Mouse (Mus musculus): ENCODE data around the gene Rfc1.

Rfc1 gene

DNA sequence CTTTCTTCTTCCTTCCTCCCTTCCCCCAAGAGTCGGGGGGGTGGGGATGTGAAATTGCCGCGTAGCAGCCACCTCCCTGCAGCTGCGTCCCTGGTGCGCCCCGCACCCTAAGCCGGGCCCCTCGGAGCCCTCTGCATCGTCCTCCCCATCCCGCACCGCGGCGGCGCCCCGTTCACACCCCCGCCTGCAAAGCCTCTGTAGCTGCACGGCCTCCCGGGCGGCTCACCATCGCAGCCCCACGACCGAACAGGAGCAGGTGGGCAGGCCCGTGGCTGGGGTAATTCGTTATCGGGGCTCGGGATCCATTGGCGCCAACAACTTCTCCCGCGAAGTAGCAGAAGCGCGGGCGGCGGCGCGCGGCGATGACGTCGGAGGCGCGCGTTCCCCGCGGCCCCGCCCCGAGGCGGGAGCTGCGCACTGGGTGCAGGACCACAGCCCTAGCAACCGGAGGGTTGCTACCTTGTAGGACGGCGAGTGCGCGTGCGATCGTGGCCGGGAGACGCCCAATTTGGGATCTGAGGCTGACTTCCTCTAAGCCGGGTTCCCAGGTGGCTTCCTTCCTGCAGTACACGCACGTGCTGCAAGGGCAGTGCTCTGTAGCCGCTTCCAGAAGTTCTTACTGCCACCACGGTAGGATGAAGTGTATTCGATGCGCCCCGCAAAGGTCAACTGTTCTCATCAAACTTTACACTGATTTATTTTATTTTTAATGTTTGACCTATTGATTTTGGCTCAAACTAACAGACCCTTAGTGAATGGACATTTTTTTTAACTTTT is at the start of gene Rfc1:
Rfc1 (minus strand) TSS at position 373 of the 777 bp plus-strand sequence.
- DNase-seq (ENCODE audit: low read depth, low spot score) = peak; percentile 98

DNA sequence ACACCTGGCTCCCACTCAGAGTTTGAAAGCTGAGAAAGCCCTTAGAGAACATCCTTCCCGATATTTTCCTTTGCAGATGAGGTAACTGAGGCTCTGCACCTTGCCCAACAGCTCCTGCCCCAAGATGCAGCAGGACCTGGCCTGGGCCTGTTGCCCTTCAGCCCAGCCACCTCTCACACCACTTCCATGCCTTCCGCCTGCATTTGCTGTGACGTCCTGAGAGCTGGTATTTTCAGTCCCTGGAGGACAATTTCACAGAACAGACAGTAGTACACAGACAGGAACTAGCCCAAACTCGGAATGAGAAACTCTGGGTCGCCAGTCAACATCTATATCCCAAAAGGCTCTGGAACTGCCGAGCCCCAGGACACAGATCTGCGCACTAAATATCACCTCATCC is 39.3 kb upstream of the Rfc1 start:
- no peak for DNase-seq (ENCODE audit: low read depth, low spot score)

DNA sequence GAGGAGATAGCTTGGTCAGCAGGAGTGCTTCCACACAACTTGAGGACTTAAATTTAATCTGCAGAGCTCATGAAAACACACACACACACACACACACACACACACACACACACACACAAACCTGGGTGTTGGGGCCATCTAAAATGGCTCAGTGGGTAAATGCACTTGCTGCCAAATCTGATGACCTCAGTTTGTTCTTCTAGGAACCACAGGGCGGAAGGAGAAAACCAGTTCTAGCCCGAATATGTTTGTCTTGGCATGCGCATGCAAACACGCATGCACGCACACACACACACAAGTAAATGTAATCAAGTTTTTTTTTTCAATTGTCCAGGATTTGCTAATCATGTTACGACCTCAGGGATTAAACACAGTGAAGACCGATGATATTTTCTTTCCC is 36.1 kb upstream of the Rfc1 start:
- no peak for DNase-seq (ENCODE audit: low read depth, low spot score)

GRCm38 (mm10) chr5:65367837-65368236 is 32.4 kb upstream of the Rfc1 start:
- no peak for DNase-seq (ENCODE audit: low read depth, low spot score)

GRCm38 (mm10) chr5:65357771-65358170 is 22.3 kb upstream of the Rfc1 start:
- no peak for DNase-seq (ENCODE audit: low read depth, low spot score)

GRCm38 (mm10) chr5:65356851-65357250 is 21.4 kb upstream of the Rfc1 start:
- DNase-seq (ENCODE audit: low read depth, low spot score) = no peak

- peak; percentile 83 for DNase-seq (ENCODE audit: low read depth, low spot score)
Observed at GRCm38 (mm10) chr5:65354985-65355384, 19.5 kb upstream of the Rfc1 start.

- no peak for DNase-seq (ENCODE audit: low read depth, low spot score)
Observed at GRCm38 (mm10) chr5:65354097-65354496, 18.6 kb upstream of the Rfc1 start.

DNA sequence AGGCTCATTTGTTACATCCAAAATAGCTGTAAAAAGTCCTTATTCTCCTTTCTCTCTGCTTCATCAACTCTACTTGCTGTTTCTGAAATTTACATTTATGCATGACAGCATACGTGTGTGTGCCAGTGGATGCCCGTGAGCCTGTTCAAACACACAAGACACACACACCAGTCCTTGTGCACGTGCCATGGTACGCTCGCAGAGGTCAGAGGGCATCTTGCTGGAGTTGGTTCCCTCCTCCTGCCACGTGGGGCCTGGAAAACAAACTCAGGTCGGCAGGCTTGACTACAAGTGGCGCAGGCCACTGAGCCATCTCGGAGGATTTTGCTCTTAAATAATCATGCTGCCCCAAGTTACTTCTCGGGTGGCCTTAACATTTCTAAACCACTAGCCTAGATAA is 15.0 kb upstream of the Rfc1 start:
- DNase-seq (ENCODE audit: low read depth, low spot score) = no peak

DNA sequence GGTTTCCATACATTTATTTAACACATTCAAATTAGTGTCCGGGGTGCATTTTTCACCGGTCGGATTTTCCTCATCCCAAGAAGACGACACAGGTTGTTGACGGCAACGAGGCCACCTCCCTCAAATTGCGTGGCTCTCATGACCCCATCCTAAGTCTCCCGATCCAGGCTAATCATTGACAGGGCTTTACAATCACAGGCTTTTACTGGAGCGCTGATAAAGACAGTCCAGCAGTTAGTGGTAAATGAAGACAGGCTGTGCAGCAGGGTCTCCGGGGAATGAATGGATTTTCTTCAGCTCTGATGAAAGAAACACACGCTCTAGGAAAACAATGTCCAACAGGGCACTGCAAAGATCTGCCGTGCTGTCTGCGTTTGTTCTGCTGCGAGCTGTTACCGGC is 12.7 kb upstream of the Rfc1 start, which contains the start of gene Klb:
Klb (plus strand) TSS at position 147 of the 400 bp plus-strand sequence.
- no peak for DNase-seq (ENCODE audit: low read depth, low spot score)

GRCm38 (mm10) chr5:65340167-65340566 is 4.7 kb upstream of the Rfc1 start:
- no peak for DNase-seq (ENCODE audit: low read depth, low spot score)

DNA sequence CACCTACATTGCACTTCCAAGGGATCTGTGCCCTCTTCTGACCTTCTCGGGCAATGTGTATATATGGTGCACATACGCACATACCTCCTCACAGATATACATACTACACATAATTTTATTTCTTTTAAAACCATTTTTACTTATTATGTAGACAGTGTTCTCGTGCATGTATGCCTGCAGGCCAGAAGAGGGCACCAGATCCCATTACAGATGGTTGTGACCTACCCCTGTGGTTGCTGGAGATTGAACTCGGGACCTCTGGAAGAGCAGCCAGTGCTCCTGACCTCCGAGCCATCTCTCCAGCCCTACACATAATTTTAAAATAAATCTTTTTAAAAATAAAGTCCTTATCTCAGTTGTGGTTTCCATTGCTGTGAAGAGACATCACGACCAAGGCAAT is 2.9 kb upstream of the Rfc1 start:
- peak; percentile 59 for DNase-seq (ENCODE audit: low read depth, low spot score)

DNA sequence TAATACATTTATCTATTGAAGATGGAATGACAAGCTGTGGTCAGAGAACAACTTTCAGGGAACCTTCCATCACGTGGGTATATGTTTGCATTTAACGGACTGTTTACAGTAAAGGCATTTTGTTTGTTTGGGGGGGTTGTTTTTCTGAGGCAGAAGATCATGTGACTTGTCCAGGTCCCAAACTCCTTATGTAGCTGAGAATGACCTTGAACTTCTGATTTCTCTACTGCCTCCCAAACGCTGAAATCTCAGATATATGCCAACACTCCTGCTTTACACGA is 545 bp upstream of the Rfc1 start:
- peak; percentile 43 for DNase-seq (ENCODE audit: low read depth, low spot score)

DNA sequence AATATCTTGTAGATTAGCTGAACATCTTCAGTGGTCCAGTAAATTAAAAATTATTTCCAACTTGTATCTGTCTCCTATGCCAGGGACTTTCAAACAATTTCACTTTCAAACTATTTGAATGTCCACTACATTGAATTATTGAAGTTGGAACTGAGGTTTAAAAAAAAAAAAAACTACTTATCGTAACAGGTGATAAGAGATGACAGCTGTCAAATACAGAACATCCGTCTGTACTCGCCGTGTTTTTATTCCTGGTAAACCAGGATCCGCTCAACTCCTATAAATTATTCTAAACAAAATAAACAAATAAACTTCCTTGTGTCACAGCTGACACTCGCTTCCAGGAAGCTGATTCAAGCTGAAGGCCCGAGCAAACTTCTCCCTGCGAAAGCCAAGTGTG is 682 bp downstream of the Rfc1 start:
- no peak for DNase-seq (ENCODE audit: low read depth, low spot score)

GRCm38 (mm10) chr5:65329971-65330370 is 5.5 kb downstream of the Rfc1 start:
- no peak for DNase-seq (ENCODE audit: low read depth, low spot score)

GRCm38 (mm10) chr5:65326212-65326611 is 9.3 kb downstream of the Rfc1 start:
- no peak for DNase-seq (ENCODE audit: low read depth, low spot score)

GRCm38 (mm10) chr5:65324758-65325355 is 10.6 kb downstream of the Rfc1 start:
- DNase-seq (ENCODE audit: low read depth, low spot score) = no peak

DNA sequence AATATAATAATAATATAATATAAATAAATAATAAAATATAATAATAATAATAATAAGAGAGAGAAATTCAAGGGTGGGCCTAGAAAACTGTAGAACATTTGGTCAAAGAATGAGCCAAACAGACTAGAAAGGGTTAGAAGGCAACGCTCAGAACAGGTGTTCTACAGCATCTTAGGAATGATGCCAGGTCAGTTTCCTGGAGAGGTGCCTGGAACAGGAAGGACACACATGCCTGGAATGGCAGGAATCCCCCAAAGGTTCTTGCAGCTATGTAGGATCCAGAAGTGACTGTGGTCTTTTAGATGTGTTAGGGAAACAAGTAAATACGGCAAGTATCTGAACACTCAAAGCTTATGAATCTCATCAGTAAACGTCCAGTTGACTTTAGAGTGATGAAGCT is 11.2 kb downstream of the Rfc1 start:
- DNase-seq (ENCODE audit: low read depth, low spot score) = no peak

- peak; percentile 39 for DNase-seq (ENCODE audit: low read depth, low spot score)
Observed at GRCm38 (mm10) chr5:65322165-65322564, 13.3 kb downstream of the Rfc1 start.

GRCm38 (mm10) chr5:65319176-65319575 is 16.3 kb downstream of the Rfc1 start:
- no peak for DNase-seq (ENCODE audit: low read depth, low spot score)

- DNase-seq (ENCODE audit: low read depth, low spot score) = no peak
Observed at GRCm38 (mm10) chr5:65308866-65309265, 26.6 kb downstream of the Rfc1 start.

- no peak for DNase-seq (ENCODE audit: low read depth, low spot score)
Observed at GRCm38 (mm10) chr5:65308208-65308607, 27.3 kb downstream of the Rfc1 start.

GRCm38 (mm10) chr5:65305516-65305915 is 30.0 kb downstream of the Rfc1 start:
- DNase-seq (ENCODE audit: low read depth, low spot score) = no peak

- DNase-seq (ENCODE audit: low read depth, low spot score) = peak; percentile 69
Observed at GRCm38 (mm10) chr5:65300121-65300520, 35.3 kb downstream of the Rfc1 start.

All from ES-CJ7 (cell line).